Mouse (Mus musculus) layer of hippocampus, adult 18-20 months (tissue): Measurements from ENCODE around the gene Mlycd. TPM values are rescaled to one million over a fixed set of nuclear protein-coding genes. Genes with fewer than 3 reads are reported as not detected.

ENCODE experiments used
- DNase-seq, 2 experiments: peaks; one replicate each; pipeline ENCODE4 v3.0.0; 2022; ENCODE audit warnings: low spot score in 2 of 2
- total RNA-seq, 2 experiments: library from RNA; stranded (reverse); gene quantifications; 2 replicates each; pipeline ENCODE4 v1.2.3; 2021

The Mlycd gene
- total RNA-seq, 2 experiments from 2014 or later, result 28.2 to 28.7 TPM

- DNase-seq, result no peak
These were observed 36.0 kb downstream of the Mlycd start for GRCm38 (mm10) chr8:119430690-119431089.

GRCm38 (mm10) chr8:119432372-119432771 is 37.7 kb downstream of the Mlycd start:
- no peak for DNase-seq

- no peak for DNase-seq
These were observed 39.0 kb downstream of the Mlycd start, which contains the start of gene Osgin1 for GRCm38 (mm10) chr8:119433582-119434174. TSS of gene Osgin1 (plus strand) at chr8:119434124.

GRCm38 (mm10) chr8:119434569-119434968 is 39.9 kb downstream of the Mlycd start:
- no peak for DNase-seq

- DNase-seq, result no peak
These were observed 40.8 kb downstream of the Mlycd start for GRCm38 (mm10) chr8:119435527-119435926.

GRCm38 (mm10) chr8:119436331-119436730 is 41.7 kb downstream of the Mlycd start:
- DNase-seq, result no peak

GRCm38 (mm10) chr8:119436933-119437332 is 42.3 kb downstream of the Mlycd start:
- DNase-seq, result no peak

- no peak for DNase-seq
These were observed 42.8 kb downstream of the Mlycd start for GRCm38 (mm10) chr8:119437506-119437905.

GRCm38 (mm10) chr8:119438876-119439275 is 44.2 kb downstream of the Mlycd start:
- DNase-seq, result no peak

- no peak for DNase-seq
These were observed 44.7 kb downstream of the Mlycd start for GRCm38 (mm10) chr8:119439424-119439823.

GRCm38 (mm10) chr8:119439893-119440249 is 45.2 kb downstream of the Mlycd start:
- DNase-seq, result no peak

GRCm38 (mm10) chr8:119440250-119440951 is 45.7 kb downstream of the Mlycd start:
- peak in 1 of 2 experiments; percentile 70 for DNase-seq

GRCm38 (mm10) chr8:119440952-119441270 is 46.2 kb downstream of the Mlycd start:
- DNase-seq, result no peak

- DNase-seq, result no peak
These were observed 47.3 kb downstream of the Mlycd start for GRCm38 (mm10) chr8:119442013-119442412.

GRCm38 (mm10) chr8:119442970-119443369 is 48.3 kb downstream of the Mlycd start:
- DNase-seq, result no peak

- peak; percentile 76 to 93 for DNase-seq
These were observed 51.7 kb downstream of the Mlycd start, which contains the start of gene Necab2 for GRCm38 (mm10) chr8:119446211-119446989. TSS of gene Necab2 (plus strand) at chr8:119446719.

- DNase-seq, result no peak
These were observed 52.5 kb downstream of the Mlycd start for GRCm38 (mm10) chr8:119446990-119447780.

- DNase-seq, result no peak
These were observed 53.1 kb downstream of the Mlycd start for GRCm38 (mm10) chr8:119447781-119448170.

- peak; percentile 56 to 70 for DNase-seq
These were observed 54.9 kb downstream of the Mlycd start for GRCm38 (mm10) chr8:119449627-119450026.

GRCm38 (mm10) chr8:119451131-119451530 is 56.5 kb downstream of the Mlycd start:
- DNase-seq, result no peak

- DNase-seq, result no peak
These were observed 58.2 kb downstream of the Mlycd start for GRCm38 (mm10) chr8:119452919-119453318.
